Mouse (Mus musculus) adipose tissue, adult 10 weeks (tissue): ENCODE data around the gene Actrt2. TPM values are rescaled to one million over a fixed set of nuclear protein-coding genes. Genes with fewer than 3 reads are reported as not detected.

Experiments used
- polyA plus RNA-seq: library from polyadenylated mRNA; stranded (reverse); fragments of 350-450 nt; fragmentation: Illumina TruSeq; extraction: RNeasy Lipid Tissue Mini Kit (QIAGEN cat#74804); gene quantifications from one replicate; pipeline ENCODE4 v1.2.3, GENCODE M21; 2014; ENCODE audit warnings: low read depth, low replicate concordance

The Actrt2 gene
- polyA plus RNA-seq: 10.7 TPM

DNA sequence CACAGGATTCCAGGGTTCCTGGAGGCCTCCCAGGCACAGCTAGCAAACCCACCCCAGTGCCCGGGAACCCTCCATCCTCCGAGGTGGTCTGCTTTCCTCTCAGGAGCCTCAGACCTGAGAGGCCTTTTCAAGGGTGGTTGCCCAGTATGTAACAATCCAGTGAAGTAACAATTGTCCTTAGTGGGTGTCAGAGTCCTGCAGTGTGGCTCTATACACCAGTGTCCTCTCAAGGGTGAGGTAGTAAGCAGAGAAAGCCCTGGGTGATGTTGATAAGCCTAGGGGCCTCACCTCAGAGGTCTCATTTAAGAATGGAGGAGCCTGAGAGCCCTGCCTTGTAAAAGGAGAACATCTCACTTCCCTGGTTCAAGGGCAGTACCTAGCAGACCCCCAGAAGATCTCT, at the start of gene Actrt2:
Gene Actrt2 (minus strand): TSS at position 101 of the 400 bp plus-strand sequence.

DNA sequence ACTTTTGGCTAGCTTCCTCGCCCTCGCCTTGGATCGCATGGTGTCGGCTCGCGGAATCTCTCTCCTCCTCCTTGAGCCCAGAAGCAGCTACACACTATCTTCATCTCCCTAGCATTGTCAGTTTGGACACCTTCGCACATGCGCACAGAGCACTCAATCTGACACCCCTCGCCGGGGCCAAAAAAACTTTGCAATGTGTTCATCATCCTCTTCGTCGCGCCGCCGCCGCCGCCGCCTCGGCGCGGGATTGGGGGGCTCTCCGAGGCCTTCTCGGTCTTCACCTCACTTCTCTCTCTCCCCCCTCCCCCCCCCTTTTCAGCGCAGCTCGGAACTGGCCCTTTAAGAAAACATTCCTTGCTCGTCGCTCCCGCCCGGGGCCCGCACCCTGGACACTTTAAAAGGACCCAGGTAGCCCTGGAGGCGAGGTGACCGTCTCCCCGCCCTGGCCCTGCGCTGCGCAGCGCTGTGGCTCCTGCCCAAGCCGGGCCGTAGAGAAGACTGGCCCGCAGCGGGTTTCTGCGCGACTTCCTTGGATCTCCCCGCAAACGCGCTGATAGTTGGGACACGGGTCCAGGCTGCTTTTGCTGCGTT, 30.9 kb downstream of the Actrt2 start, which contains the start of gene Prdm16:
Gene Prdm16 (minus strand): TSS at position 153 of the 591 bp plus-strand sequence.

Other genes starting within 250 kb of the Actrt2 start
- 7.4 TPM for gene Prdm16, start 31.0 kb downstream of the Actrt2 start, polyA plus RNA-seq
- 0.96 TPM for gene Ttc34, start 169.6 kb upstream of the Actrt2 start, polyA plus RNA-seq
- 1.8 TPM for gene Mmel1, start 201.7 kb upstream of the Actrt2 start, polyA plus RNA-seq
- gene Fam213b, start 231.3 kb upstream of the Actrt2 start, polyA plus RNA-seq: 72.2 TPM